Comparison of ENCODE assay signal across 29 mouse cellular contexts in genomic region chr3:108300455-108301030, GRCm38 (mm10). TPM values are rescaled to one million over a fixed set of nuclear protein-coding genes. Genes with fewer than 3 reads are reported as not detected.
DNase-seq lines count a peak whose midpoint lies in the region; ATAC-seq and TF ChIP-seq lines count a peak whose summit lies in the region.
"Had no signal": no experiment of that assay in that cellular context is flagged by ENCODE, and none has a peak within 500 bp of the region (broad histone marks: within the 10 kb centered on the region; RNA-seq: fewer than 3 reads in every experiment).

No protein-coding gene starts in this region.

- H3K27me3 ChIP-seq in midbrain, embryonic 11.5 days (ENCODE audit: control insufficient read depth, insufficient read depth, low read length) = no peaks in the 10 kb centered on the region
- H3K27me3 ChIP-seq in midbrain, postnatal 0 days (ENCODE audit: insufficient read depth, low read length) = no peaks in the 10 kb centered on the region
- H3K27me3 ChIP-seq: CH12.LX; heart, embryonic 12.5 days; hindbrain, embryonic 13.5 days; kidney, embryonic 15.5 days; limb, embryonic 15.5 days; midbrain, embryonic 12.5 days; neural tube, embryonic 13.5 days had no signal

- H3K9me3 ChIP-seq in midbrain, embryonic 11.5 days (ENCODE audit: control insufficient read depth, low read length) = no peaks in the 10 kb centered on the region
- no peaks in the 10 kb centered on the region for H3K9me3 ChIP-seq in midbrain, postnatal 0 days (ENCODE audit: low read length)
- H3K9me3 ChIP-seq: heart, embryonic 12.5 days; hindbrain, embryonic 13.5 days; kidney, embryonic 15.5 days; limb, embryonic 10.5 days; limb, embryonic 15.5 days; midbrain, embryonic 12.5 days; neural tube, embryonic 13.5 days had no signal

- peak; percentile 50 for DNase-seq in cerebellum, adult 11-12 months
- DNase-seq in cerebellum, adult 8-10 months = no peak
- DNase-seq in frontal cortex, postnatal 10 days (ENCODE audit: low spot score in 2 of 2) = no peak
- DNase-seq in midbrain, embryonic 11.5 days (ENCODE audit: low spot score, missing footprints) = peak; percentile 51
- DNase-seq in midbrain, postnatal 0 days (ENCODE audit: low spot score) = no peak
- no peak for DNase-seq in kidney, adult 18-20 months
- DNase-seq: adrenal gland, adult 2 months; gastrocnemius, postnatal 25 days; heart, adult 2 months; heart, postnatal 4 days; kidney, adult 11 months; kidney, postnatal 25 days; lung, embryonic 14.5 days; lung, postnatal 14 days; spleen, adult 18-20 months; thymus, postnatal 25 days had no signal

- peak; percentile 13; the same call in 1 of the 2 replicates for ATAC-seq in frontal cortex, adult (ENCODE audit: low TSS enrichment)
- ATAC-seq in midbrain, embryonic 11.5 days (ENCODE audit: low FRiP score) = no peak
- no peak for ATAC-seq in midbrain, postnatal 0 days (ENCODE audit: low FRiP score)
- ATAC-seq: activated CD4-positive, CD25-positive, alpha-beta regulatory T cell, adult 4 months had no signal

- no peak overlapping the region for H3K9ac ChIP-seq in midbrain, embryonic 11.5 days (ENCODE audit: low read length)
- no peak overlapping the region for H3K9ac ChIP-seq in midbrain, postnatal 0 days (replicated peaks; ENCODE audit: low read length, poor library complexity, severe bottlenecking)
- H3K9ac ChIP-seq: heart, embryonic 12.5 days; hindbrain, embryonic 13.5 days; kidney, embryonic 15.5 days; limb, embryonic 15.5 days; liver, embryonic 14.5 days; lung, embryonic 14.5 days; midbrain, embryonic 12.5 days; neural tube, embryonic 13.5 days had no signal

- H3K4me2 ChIP-seq in midbrain, embryonic 11.5 days = no peak overlapping the region
- H3K4me2 ChIP-seq in midbrain, postnatal 0 days (ENCODE audit: low read depth, low read length, poor library complexity, severe bottlenecking) = no peak overlapping the region
- H3K4me2 ChIP-seq: heart, embryonic 12.5 days; hindbrain, embryonic 13.5 days; kidney, embryonic 15.5 days; limb, embryonic 15.5 days; lung, embryonic 14.5 days; midbrain, embryonic 12.5 days; neural tube, embryonic 13.5 days had no signal

- no peak for TF ChIP-seq CTCF in midbrain, postnatal 0 days (IDR thresholded peaks at IDR 0.05)
- no peak for TF ChIP-seq CTCF in cortical plate, adult 2 months (IDR thresholded peaks at IDR 0.05; ENCODE audit: extremely low read depth, insufficient read depth, low read length)

- TF ChIP-seq POLR2A in cortical plate, adult 2 months (IDR thresholded peaks at IDR 0.05; ENCODE audit: extremely low read depth, insufficient read depth, low read length) = peak; percentile 20; the same call in 1 of the 2 replicates

- WGBS in midbrain, embryonic 11.5 days = 94% methylated on average over 6 of the region's 6 CpGs
- WGBS in midbrain, postnatal 0 days = 89% methylated on average over 6 of the region's 6 CpGs

- H3K36me3 ChIP-seq in midbrain, embryonic 11.5 days (ENCODE audit: control insufficient read depth, insufficient read depth, low read length) = no peaks in the 10 kb centered on the region
- H3K36me3 ChIP-seq in midbrain, postnatal 0 days (ENCODE audit: insufficient read depth, low read length) = no peaks in the 10 kb centered on the region
- H3K36me3 ChIP-seq: kidney, embryonic 15.5 days; limb, embryonic 10.5 days; limb, embryonic 15.5 days; midbrain, embryonic 12.5 days had no signal

- H3K4me1 ChIP-seq in midbrain, embryonic 11.5 days (ENCODE audit: control insufficient read depth, insufficient read depth, low read length) = peaks cover 26% of the 10 kb centered on the region
- H3K4me1 ChIP-seq in midbrain, postnatal 0 days (ENCODE audit: insufficient read depth, low read length) = peaks cover 18% of the 10 kb centered on the region
- peaks cover 28% of the 10 kb centered on the region for H3K4me1 ChIP-seq in cortical plate, adult 2 months (ENCODE audit: control insufficient read depth, insufficient read depth, low read length)

- H3K4me3 ChIP-seq in midbrain, embryonic 11.5 days (ENCODE audit: low read depth, low read length) = no peak overlapping the region
- H3K4me3 ChIP-seq in midbrain, postnatal 0 days (ENCODE audit: low read depth, low read length) = no peak overlapping the region
- no peak overlapping the region for H3K4me3 ChIP-seq in cortical plate, adult 2 months (ENCODE audit: insufficient read depth, low read length)
- H3K4me3 ChIP-seq: erythroblast, embryonic 14.5 days; heart, adult 2 months; heart, embryonic 12.5 days; hindbrain, embryonic 13.5 days; kidney, embryonic 15.5 days; limb, embryonic 10.5 days; limb, embryonic 15.5 days; midbrain, embryonic 12.5 days; neural tube, embryonic 13.5 days had no signal

- H3K27ac ChIP-seq in midbrain, embryonic 11.5 days (ENCODE audit: low read depth, low read length) = no peak overlapping the region
- no peak overlapping the region for H3K27ac ChIP-seq in midbrain, postnatal 0 days (ENCODE audit: low read depth, low read length)
- H3K27ac ChIP-seq in cortical plate, adult 2 months (ENCODE audit: insufficient read depth, low read length) = no peak overlapping the region
- H3K27ac ChIP-seq: heart, adult 2 months; hindbrain, embryonic 13.5 days; kidney, embryonic 15.5 days; limb, embryonic 10.5 days; limb, embryonic 15.5 days; liver, embryonic 14.5 days; midbrain, embryonic 12.5 days; neural tube, embryonic 13.5 days had no signal

RNA-seq across cellular contexts. Expression of gene Sort1, which starts 16.7 kb away (rescaled TPM):
- 27.0 and 27.1 TPM in 2 replicates for polyA plus RNA-seq in midbrain, embryonic 11.5 days (2014; fragmentation: Nextera tagmentation; extraction: Ambion mirVana)
- total RNA-seq in midbrain, postnatal 0 days (2014; rRNA removed) = 68.4 and 80.3 TPM in 2 replicates
- polyA plus RNA-seq in midbrain, postnatal 0 days (2015; fragmentation: Nextera tagmentation; extraction: Ambion mirVana) = 11.2 and 12.7 TPM in 2 replicates
- polyA plus RNA-seq in cortical plate, adult 2 months (2012; rRNA removed) = 197 and 198 TPM in 2 replicates

RNA-seq across cellular contexts. Expression of gene Psma5, which starts 43.8 kb away (rescaled TPM):
- polyA plus RNA-seq in midbrain, embryonic 11.5 days (2014; fragmentation: Nextera tagmentation; extraction: Ambion mirVana) = 274 and 295 TPM in 2 replicates
- total RNA-seq in midbrain, postnatal 0 days (2014; rRNA removed) = 93.3 and 102 TPM in 2 replicates
- 221 and 224 TPM in 2 replicates for polyA plus RNA-seq in midbrain, postnatal 0 days (2015; fragmentation: Nextera tagmentation; extraction: Ambion mirVana)
- polyA plus RNA-seq in cortical plate, adult 2 months (2012; rRNA removed) = 114 and 121 TPM in 2 replicates

Comparison
In these comparisons a context has a peak if more than half of its experiments do, and no peak if none do; other contexts are left out.
1. DNase-seq: peak in cerebellum, adult 11-12 months (single experiment) and midbrain, embryonic 11.5 days (single experiment); none in cerebellum, adult 8-10 months (single experiment), frontal cortex, postnatal 10 days (0 of 2), midbrain, postnatal 0 days (single experiment) and kidney, adult 18-20 months (single experiment).